Mouse (Mus musculus) frontal cortex, postnatal 25 days (tissue): ENCODE measurements around the gene Snx29.

ENCODE experiments used
- DNase-seq, 2 experiments: peaks; one replicate each; pipeline ENCODE4 v3.0.0; 2022; ENCODE audit warnings: low spot score in 2 of 2

Snx29 gene

GRCm38 (mm10) chr16:11407932-11408620 lies 85.4 kb downstream of the Snx29 start:
- DNase-seq = no peak

DNA sequence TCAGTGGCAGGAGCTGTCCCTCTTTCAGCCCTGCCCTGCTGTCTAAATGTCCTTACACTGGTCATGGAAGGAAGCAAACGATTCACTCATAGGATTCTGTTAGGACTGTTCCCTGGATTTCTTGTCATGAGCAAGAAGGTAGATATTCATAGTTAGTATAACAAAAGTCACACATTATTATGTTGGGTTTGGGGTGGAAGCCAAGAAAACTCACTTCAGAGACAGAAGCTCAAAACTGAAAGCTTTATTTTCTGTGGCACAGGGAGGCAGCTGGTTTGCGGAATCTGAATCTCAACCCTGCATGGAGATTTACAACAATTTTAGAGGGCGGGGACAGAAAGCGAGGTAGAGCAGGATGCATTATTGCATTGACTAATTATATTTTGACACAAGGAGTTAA lies 86.0 kb downstream of the Snx29 start:
- no peak for DNase-seq

GRCm38 (mm10) chr16:11414631-11415030 lies 91.9 kb downstream of the Snx29 start:
- no peak for DNase-seq

GRCm38 (mm10) chr16:11418183-11418588 lies 95.5 kb downstream of the Snx29 start:
- peak in 1 of 2 experiments; percentile 46 for DNase-seq

DNA sequence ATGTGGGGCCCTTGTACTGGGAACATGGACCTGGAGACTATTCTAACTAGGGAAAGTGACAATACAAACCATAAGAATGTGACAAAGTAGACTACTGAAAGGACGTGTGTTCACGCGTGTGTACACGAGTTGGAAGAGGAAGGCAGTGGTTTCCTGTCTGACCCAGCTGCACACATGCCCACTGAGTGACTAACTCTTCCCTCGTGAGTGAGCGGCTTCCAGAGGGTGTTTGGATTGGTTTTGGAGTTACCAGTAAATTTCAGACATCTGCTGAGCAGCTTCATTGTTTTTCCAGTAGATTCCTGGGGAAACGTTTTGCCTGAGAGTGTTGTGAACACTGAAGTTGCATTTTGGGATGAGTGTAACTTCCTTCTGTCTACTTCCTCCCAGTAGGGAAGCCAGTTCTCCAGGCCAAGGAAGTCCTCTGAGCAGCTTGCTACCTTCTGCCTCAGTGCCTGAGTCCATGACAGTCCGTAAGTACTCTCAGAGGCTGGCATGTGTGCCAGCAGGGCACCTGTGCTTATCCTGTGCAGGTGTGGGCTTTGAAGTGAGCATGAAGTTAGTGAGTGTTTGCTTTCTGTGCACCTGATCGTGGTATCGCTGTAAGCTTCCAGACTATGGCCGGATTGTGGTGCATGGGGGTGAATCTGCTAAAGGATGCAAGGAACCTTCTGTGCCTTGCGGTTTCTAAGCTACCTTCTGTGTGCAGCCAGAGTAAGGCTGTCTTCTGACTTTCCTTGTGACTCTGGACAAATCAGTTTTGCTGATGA lies 97.8 kb downstream of the Snx29 start:
- no peak for DNase-seq

GRCm38 (mm10) chr16:11422165-11422564 lies 99.5 kb downstream of the Snx29 start:
- DNase-seq = no peak

DNA sequence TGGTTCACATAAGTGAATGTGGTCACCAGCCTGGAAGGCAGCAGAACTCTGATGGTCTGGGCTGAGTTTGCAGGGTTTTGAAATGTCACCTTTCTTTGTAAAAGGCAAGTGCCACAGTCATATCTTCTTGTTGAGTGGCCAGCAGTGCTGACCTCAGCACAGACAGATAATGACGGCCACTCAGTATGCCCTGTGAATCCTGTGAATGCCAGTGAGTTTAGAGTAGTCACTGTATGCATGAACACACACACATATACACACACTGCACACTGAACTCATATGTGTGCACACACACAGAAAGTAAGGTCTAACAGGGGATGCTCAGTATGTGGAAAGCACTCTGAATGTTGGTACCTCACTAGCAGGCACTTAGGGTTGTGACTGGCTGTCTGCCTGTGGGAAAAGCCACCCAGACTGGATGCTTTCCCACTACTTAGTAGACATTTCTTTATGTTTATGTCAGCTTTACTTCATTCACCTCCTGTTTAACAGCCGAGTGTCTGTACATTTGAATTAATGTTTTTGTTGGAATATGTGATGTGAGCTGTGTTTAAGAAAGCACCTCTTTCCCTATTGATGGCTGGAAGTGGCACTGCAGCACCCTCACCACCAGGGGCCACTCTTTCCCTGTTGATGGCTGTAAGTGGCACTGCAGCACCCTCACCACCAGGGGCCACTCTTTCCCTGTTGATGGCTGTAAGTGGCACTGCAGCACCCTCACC lies 100.3 kb downstream of the Snx29 start:
- no peak for DNase-seq

GRCm38 (mm10) chr16:11423611-11424297 lies 101.0 kb downstream of the Snx29 start:
- peak in 1 of 2 experiments; percentile 21 for DNase-seq

DNA sequence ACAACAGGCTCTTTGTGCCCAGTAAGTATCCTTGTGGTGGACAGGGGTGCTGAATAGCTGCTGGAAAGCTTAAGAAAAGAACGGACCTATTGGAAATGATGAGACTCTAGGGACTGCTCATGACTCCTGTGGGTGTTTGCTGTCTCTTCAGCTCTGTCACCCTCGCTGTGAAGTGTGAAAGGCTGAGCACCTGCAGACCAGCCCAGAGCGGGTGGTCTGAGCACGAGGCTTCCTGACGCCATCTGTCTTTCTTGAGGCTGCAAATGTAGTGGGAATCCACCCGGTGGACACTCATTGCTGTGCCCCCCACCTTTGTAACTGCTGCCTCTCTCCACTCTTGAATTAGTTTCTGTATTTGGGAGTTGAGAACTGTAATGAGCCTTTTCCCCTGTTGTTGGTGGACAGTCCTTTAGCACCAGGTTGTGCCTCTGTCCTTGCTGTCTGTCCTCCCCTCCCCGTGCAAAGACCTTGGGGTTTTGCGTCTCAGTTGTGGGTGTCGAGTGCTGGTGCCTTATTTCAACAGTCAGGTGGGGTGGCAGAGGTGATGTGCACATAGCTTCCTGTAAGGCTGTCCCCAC lies 101.9 kb downstream of the Snx29 start:
- DNase-seq = no peak

DNA sequence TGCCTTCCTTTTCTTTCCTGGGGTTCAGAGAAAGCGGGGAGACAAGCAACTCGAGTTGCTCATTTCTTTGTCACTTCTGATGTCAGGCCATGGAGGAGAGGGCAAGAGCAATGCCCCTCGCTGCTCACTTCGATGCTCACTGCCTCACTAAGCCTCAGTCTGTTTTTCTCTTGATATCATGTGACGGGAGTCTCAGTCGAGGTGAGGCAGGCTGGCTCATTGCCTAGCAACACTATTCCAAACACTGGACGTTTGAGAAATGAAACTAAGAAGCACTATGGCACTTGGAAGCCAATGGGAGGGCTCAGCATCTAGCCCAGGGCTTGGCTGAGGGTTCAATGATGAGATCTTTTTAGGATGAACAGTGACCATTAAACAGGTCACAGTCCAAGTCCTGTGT lies 102.6 kb downstream of the Snx29 start:
- DNase-seq = no peak

- DNase-seq = no peak
These were observed 104.3 kb downstream of the Snx29 start for GRCm38 (mm10) chr16:11426810-11427537.

DNA sequence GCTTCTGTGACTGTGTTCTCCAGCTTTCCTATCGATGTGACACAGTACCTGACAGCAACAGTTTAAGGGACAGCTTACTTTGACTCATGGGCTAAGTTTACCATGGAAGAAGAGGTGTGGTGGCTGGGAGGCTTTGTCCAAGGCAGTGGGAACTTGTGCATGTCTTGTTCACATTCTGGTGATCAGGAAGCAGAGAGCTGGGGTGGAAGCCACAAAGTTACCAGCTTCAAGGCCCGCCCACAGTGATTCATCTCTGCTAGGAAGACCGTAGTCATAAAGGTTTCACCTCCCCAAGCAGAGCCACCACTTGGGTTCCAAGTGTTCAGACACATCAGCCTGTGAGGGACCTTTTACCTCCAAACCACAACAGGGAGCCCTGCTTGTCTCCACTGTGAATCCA lies 107.1 kb downstream of the Snx29 start:
- no peak for DNase-seq

GRCm38 (mm10) chr16:11430520-11430919 lies 107.8 kb downstream of the Snx29 start:
- no peak for DNase-seq

DNA sequence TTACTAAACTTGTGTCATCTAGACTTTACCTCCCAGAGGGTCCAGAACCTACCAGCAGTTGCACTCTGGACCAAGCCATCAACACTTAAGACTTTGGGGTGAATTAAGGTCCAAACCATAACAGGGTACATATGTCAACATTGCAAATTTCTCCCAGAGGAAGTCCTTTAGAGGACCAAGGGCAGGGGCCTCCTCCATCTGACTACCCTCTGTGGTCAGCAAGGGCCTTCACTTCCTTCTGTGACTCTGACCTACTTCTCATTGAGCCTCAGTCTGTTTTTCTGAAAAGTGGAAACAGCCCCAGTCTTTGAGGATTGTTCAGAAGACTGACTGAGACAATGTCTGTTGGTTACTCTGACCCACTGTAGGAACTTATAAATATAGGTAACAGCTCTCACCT lies 111.1 kb downstream of the Snx29 start:
- no peak for DNase-seq

- DNase-seq = no peak
These were observed 114.9 kb downstream of the Snx29 start for GRCm38 (mm10) chr16:11437641-11438040.

- DNase-seq = no peak
These were observed 116.7 kb downstream of the Snx29 start for GRCm38 (mm10) chr16:11439417-11439816.

DNA sequence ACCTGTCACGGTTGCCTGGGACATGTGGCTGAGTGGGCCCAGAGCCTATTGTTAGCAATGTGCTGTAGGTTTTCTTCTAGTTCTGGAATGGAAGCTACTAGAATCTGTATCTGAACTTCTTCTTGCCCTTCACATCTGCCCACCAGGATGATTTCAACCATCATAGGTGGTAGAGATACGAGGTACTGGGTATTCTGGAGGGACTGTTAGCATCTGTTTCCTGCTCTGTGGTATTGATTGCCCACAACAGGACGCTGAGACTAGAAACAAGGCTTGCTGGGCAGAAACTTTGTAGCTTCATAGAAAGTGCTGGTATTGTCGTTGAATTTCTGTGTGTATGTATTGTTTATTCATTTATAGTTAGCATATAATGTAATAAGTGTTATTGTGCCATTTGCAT lies 118.9 kb downstream of the Snx29 start:
- DNase-seq = no peak

GRCm38 (mm10) chr16:11442534-11442933 lies 119.8 kb downstream of the Snx29 start:
- no peak for DNase-seq

- no peak for DNase-seq
These were observed 121.9 kb downstream of the Snx29 start for GRCm38 (mm10) chr16:11444626-11445025.

DNA sequence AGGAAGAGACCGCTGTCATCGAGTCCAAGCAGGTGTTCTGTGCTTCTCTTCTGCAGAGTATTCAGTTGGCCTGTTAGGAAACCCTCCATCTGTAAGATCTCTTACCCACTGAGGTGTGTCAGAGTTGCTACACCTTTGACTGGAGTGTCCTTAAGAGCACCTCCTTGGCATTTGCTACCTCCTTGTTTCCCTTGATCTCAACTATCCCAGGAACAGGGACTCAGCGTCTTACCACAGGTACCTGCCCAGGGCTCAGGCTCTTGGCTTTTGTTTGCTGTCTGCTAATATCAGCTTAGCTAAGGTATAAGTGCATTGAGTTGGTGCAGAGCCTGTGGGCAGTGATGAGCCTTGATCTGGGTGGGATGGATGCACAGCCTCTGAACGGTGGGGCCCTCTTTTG lies 124.3 kb downstream of the Snx29 start:
- no peak for DNase-seq

GRCm38 (mm10) chr16:11447905-11448304 lies 125.2 kb downstream of the Snx29 start:
- no peak for DNase-seq
